Mouse (Mus musculus) T-helper 2 cell (primary cell): Measurements from ENCODE around the gene Exosc5.

Experiments
- in situ Hi-C: fragments of 300-600 bp; cut with MboI, MseI; formaldehyde crosslinking; loops from one replicate; pipeline ENCODE4 v1.15.1; 2025; ENCODE audit warnings: high pct_unique_total_duplicates

Gene Exosc5

DNA sequence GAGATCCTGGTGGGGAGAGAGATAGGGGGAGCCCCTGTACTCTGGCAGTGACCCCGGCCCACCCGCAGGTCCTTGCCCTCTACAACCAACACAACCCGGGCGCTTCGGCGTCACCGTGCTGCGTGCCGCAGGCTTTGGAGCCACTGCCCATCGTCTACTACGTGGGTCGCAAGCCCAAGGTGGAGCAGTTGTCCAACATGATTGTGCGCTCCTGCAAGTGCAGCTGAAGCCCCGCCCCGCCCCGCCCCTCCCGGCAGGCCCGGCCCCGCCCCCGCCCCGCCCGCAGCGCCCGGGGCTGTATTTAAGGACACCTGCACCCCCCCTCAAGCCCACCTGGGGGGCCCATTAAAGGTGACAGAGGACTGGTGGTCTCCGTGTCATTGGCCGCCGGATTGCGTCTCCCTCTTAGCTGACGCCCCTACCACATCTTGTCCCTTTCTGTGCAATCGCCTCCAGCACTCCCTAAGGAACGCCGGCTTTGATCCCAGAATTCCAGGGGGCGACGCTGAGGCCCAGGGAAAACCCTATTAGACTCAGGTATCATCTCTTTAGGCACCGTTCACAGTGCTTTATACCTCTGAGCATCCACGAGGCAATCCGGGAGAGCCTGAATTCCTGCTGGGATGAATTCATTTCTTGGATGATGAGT, 45.9 kb downstream of the Exosc5 start:
- in situ Hi-C loops: no loop called here

- in situ Hi-C loops: no loop called here
Observed at GRCm38 (mm10) chr7:25705801-25706251, 46.9 kb downstream of the Exosc5 start.

DNA sequence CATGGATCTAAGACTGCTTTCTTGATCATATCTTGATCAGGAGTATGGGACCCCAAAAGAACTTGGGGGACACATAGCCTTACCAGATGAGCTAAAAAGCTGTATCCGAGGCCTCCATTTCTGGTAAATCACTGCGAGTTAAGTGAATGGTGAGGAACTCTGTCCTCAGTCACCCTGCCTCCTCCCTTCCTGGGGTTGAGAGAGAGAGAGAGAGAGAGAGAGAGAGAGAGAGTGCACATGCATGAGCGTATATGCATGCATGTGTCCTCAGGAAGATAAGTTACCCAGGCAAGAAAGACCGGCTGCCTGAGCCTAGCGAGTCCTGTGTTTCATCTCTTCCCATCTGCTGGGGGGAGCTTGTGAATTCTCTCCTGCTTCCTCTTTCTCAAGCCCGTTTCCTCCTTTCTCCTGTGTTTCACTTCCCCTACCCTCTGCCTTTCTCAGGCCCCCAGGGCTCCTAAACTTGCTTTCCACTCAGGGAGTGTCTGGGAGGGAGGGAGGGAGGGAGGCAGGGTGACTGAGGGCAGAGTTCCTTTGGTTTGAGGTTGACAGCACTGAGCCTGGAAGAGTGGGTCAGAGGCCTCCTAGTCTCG, 47.7 kb downstream of the Exosc5 start:
- in situ Hi-C loops: no loop called here

DNA sequence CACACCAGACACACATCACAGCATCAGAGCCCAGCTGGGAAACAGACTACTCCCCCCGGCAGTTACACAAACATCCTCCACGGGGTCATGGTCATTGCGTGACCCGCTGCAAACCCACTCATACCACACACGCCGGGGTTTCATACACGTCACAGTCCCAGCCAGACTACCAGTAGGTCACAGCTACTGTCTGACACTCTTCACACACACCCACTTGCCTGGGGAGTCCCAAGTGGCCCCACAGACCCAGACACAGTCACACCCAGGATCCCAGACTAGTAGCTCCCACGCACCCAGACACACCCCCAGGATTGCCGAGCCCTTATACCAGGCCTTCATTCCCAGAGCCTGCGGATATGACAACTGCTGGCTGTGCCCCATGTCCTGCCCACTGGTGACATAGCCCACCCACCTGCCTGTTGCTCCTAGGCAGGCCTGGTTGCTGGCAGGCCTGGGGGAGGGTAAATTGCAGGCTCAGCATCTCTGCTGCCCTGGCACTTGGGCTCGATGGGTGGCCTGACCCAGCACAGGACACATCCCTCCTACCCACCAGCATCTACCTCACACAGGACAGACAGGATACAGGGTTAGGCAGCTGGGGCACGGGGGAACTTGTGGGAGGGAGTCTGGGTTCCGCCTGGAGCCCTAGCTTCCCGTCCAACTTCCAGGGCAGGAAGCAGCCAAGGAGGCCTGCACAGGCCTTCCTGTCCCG, 48.8 kb downstream of the Exosc5 start:
- in situ Hi-C loops: no loop called here

GRCm38 (mm10) chr7:25709961-25710360, 51.0 kb downstream of the Exosc5 start:
- in situ Hi-C loops: no loop called here

GRCm38 (mm10) chr7:25710519-25711130, 51.7 kb downstream of the Exosc5 start:
- in situ Hi-C loops: no loop called here

DNA sequence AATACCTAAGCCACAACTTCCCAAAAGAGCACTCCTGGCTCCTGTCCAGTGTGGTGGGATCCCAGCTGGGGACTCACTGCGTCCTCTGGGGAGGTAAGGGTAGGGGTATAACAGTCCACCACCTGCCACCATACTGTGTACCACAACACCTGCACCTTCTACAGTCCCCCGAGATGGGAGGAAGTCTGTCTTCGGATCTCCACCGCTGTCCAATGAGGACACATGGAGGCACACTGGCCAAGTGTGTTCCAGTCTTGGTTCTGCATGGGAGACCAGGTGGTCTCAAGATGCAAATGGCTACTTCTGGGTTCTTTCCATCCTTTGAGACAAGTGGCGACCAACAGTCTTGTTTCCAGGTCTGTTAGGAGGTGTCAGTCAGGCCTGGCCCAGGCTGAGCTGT, 52.2 kb downstream of the Exosc5 start:
- in situ Hi-C loops: no loop called here

- in situ Hi-C loops: no loop called here
Observed at GRCm38 (mm10) chr7:25711731-25712197, 52.8 kb downstream of the Exosc5 start.

- in situ Hi-C loops: no loop called here
Observed at GRCm38 (mm10) chr7:25712801-25713200, 53.8 kb downstream of the Exosc5 start.

- in situ Hi-C loops: no loop called here
Observed at GRCm38 (mm10) chr7:25714581-25714980, 55.6 kb downstream of the Exosc5 start.

DNA sequence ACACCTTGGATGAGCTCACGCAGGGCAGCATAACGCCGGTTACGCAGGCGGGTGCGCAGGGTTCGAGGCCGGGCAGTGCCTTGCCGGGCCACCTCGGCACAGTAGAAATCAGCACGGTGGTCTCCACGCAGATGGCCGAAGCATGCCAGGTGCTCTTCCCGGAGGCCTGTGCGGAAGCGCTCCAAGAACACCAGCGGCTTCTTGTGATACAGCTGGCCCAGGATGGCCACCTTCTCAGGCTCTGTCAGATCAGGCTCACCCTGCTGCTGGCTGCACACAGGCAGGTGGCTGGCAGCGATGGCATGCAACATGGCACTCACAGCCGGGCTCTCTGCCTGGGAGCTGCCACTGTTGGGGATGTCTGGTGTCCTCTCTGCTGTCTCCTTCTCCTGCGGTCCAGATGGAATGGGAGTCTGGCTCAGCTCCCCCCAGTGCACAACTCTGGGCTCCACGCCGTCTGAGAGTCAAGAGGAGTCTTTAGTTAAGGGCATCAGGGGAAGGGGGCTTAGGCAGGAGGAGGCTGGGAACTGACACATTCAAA, 56.8 kb downstream of the Exosc5 start:
- in situ Hi-C loops: no loop called here

DNA sequence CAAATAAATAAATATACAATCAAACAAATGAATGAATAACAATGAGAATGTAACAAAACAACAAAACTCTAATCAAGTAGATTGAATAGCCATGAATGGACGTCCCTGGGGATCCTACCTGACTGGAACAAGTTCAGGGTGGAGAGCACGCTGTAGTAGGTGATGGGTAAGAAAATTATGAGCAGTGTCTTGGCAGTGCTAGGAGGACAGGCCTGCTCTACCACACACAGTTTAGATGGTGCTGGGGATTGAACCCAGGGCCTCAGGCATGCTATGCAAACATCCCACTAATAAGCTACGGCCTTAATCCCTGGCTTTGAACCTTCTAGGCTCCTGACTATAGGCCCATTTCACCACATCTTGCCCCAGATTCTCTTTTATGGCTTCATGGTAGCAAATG, 58.5 kb downstream of the Exosc5 start:
- in situ Hi-C loops: no loop called here

DNA sequence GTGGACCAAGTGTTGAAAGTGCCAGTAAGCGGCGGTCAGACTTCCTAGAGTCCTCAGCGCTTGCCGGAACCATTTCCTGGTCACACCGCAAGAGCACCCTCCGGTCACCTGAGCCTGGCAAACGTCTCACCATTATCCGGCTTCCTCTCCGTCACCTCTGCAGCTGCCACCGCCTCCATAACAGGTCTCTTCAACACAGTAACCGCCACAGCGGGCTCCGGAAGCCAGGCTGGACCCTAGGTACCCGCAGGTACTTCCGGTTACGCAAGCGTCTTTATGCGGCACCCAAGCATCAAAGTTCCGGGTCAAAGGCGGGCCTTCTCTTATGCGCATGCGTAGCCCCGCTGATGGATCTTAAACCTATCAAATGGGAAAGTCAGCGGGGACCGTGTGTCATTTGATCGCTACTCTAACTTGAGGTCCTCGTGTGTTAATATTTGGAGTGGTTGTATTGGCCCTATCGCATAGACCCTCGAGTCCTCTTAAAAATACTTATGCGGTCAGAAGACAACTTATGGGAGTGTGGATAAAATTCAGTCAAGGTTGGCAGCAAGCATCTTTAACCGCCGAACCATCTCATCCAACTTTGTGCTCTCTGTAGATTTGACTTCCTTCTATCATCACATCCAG, 59.9 kb downstream of the Exosc5 start, which contains the start of gene Ccdc97:
TSS of gene Ccdc97 (minus strand) at position 301 of the 630 bp plus-strand sequence.
- in situ Hi-C loops: no loop called here

DNA sequence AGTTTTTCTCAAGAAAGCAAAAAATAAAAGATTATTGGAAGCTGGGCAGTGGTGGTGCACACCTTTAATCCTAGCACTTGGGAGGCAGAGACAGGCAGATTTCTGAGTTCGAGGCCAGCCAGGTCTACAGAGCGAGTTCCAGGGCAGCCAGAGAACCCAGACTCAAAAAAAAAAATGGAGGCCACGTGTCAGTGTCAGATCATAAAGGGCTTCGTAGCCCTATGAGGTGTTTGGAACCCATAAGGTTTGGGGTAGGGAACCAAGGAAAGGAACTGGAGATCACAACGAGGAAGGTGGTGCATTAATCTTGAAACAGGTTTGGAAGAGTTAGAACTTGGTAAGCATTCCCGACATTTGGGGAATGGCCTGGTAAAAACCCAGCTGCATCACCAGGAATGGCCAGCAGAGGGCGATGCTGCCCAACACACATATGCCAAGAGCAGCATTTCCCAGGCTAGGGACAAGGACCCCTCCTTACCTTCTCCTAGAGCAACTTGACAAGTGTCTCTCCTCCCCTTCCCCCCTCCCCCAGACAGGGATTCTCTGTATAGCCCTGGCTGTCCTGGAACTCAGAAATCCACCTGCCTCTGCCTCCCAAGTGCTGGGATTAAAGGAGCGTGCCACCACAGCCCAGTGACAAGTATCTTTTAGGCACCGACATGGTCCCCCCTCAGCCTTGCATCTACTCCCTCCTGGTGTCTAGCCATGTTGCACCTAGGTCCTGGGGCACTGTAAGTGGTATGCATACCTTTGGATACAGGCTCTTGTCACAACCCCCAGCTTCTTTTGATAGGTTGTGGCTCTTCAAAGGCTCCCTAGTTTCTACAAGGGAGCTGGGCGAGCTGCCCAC, 61.0 kb downstream of the Exosc5 start:
- in situ Hi-C loops: no loop called here

- in situ Hi-C loops: no loop called here
Observed at GRCm38 (mm10) chr7:25720760-25721159, 61.8 kb downstream of the Exosc5 start.
